Mouse (Mus musculus) lung, postnatal 14 days (tissue): ENCODE data around the gene Aldh3b2.

ENCODE experiments used
- DNase-seq: peaks from one replicate; pipeline ENCODE4 v3.0.0; 2021

Gene Aldh3b2

GRCm38 (mm10) chr19:4015635-4016034 is 43.5 kb downstream of the Aldh3b2 start:
- no peak for DNase-seq

GRCm38 (mm10) chr19:4017921-4018587 is 45.9 kb downstream of the Aldh3b2 start:
- DNase-seq, result no peak

- peak; percentile 85 for DNase-seq
Measured at GRCm38 (mm10) chr19:4018743-4019583, 46.8 kb downstream of the Aldh3b2 start.

GRCm38 (mm10) chr19:4023185-4023584 is 51.1 kb downstream of the Aldh3b2 start:
- DNase-seq, result no peak

GRCm38 (mm10) chr19:4027576-4027975 is 55.4 kb downstream of the Aldh3b2 start:
- no peak for DNase-seq
